Mouse (Mus musculus) kidney, embryonic 14.5 days (tissue): Measurements from ENCODE around the gene Larp4b. TPM values are rescaled to one million over a fixed set of nuclear protein-coding genes. Genes with fewer than 3 reads are reported as not detected.
A peak's percentile ranks its signal among the peaks of the same experiment; 100 is the strongest.
"Not testable (repeated sequence)": the region's sequence is repeated elsewhere in the genome, so short reads cannot be mapped to it uniquely, and the experiment has no call there.

Experiments used
- ATAC-seq: fragments of 200-750 bp; cut with Nextera tagmentation; 2 replicates; pipeline ENCODE4 v1.8.0; 2017; ENCODE audit warnings: moderate number of reproducible peaks, mild to moderate bottlenecking, moderate TSS enrichment, moderate library complexity; ENCODE audit not compliant: low FRiP score, low TSS enrichment
- H3K27ac ChIP-seq: fragments of 300-500 bp; sonication (generic); 2 replicates; pipeline ENCODE4 v1.5.1; 2014; ENCODE audit warnings: low read depth, mild to moderate bottlenecking, low read length, moderate library complexity, mixed read lengths
- H3K27me3 ChIP-seq: fragments of 300-500 bp; sonication (generic); 2 replicates; pipeline ENCODE4 v1.6.1; 2014; ENCODE audit warnings: mild to moderate bottlenecking, low read length; ENCODE audit not compliant: control insufficient read depth, insufficient read depth
- H3K36me3 ChIP-seq: fragments of 300-500 bp; sonication (generic); 2 replicates; pipeline ENCODE4 v1.6.1; 2014; ENCODE audit warnings: low read length, mixed read lengths; ENCODE audit not compliant: control insufficient read depth, insufficient read depth
- H3K4me1 ChIP-seq: fragments of 300-500 bp; sonication (generic); 2 replicates; pipeline ENCODE4 v1.6.1; 2014; ENCODE audit warnings: low read length, mixed read lengths; ENCODE audit not compliant: control insufficient read depth, insufficient read depth
- H3K4me2 ChIP-seq: fragments of 300-500 bp; sonication (generic); replicated peaks from 2 replicates; pipeline ENCODE4 v1.6.1; 2014; ENCODE audit warnings: low read depth, mild to moderate bottlenecking, low read length
- H3K4me3 ChIP-seq: fragments of 300-500 bp; sonication (generic); 2 replicates; pipeline ENCODE4 v1.5.1; 2014; ENCODE audit warnings: mild to moderate bottlenecking, low read length
- H3K9ac ChIP-seq: fragments of 300-500 bp; sonication (generic); 2 replicates; pipeline ENCODE4 v1.6.1; 2014; ENCODE audit warnings: low read depth, mild to moderate bottlenecking, low read length, moderate library complexity
- H3K9me3 ChIP-seq: fragments of 300-500 bp; sonication (generic); 2 replicates; pipeline ENCODE4 v1.6.1; 2016; ENCODE audit warnings: low read length; ENCODE audit not compliant: control insufficient read depth
- WGBS: fragments of 180-500 bp; shearing (Covaris S2); extraction: QIAGEN DNeasy Blood & Tissue Kit; methylation state at CpG from one replicate; pipeline ENCODE4 v1.1.7; 2014; 5-methylcytosine and 5-hydroxymethylcytosine counted together
- polyA plus RNA-seq: library from polyadenylated mRNA; unstranded; fragments of >200 nt; fragmentation: Nextera tagmentation; extraction: Ambion mirVana; gene quantifications from 2 replicates; pipeline ENCODE4 v1.2.1, GENCODE M21; 2014

The Larp4b gene
- polyA plus RNA-seq, result 35.0 and 46.9 TPM in 2 replicates

DNA sequence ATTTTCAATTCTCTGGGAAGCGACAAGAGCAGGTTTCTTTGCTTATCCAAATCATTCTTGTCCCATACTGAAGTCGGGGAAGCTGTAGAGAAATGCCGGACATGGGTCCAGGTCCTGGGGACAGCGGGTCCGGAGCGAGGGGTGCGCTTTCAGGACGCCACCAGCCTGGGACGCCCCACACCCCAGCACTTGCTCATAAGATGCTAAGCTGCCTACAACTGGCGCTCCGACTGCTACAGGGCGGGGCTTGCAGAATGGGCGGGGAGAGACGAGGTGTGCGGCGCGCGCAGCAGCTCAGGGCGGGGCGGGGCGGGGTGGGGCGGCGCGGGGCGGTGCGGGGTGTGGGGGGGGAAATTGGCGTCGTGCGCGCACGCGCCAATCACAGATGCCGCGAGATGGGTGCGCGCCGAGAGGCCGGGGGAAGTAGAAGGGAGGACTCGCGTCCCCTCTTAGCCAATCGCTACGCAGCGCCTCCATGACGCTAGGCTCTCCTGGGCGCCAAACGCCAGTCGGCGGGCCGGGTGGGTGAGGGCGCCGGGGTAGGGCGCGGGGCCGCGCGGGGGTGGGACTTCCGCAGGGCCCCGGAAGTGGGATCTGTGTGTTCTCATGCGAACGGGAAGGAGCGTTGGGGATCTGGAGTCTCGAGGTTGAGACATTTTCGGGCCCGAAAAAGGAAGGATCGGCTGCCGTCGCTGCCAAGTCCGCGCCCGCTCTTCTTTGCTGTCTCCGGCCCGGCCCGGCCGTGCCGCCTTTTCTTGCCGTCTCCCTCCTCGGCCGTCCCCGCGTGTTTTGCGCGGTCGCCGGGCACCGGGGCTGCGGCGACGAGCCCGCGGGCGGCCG, at the start of gene Larp4b:
Gene Larp4b (plus strand): TSS at position 566 of the 840 bp plus-strand sequence.
- no peaks in the 10 kb centered on the region for H3K27me3 ChIP-seq
- H3K9me3 ChIP-seq, result no peaks in the 10 kb centered on the region
- H3K9ac ChIP-seq, result peak within 1 kb of the TSS; percentile 86
- H3K4me3 ChIP-seq, result peak within 1 kb of the TSS; percentile 99
- H3K4me2 ChIP-seq, result peak within 1 kb of the TSS; percentile 67
- no peaks in the 10 kb centered on the region for H3K36me3 ChIP-seq
- under 1% methylated on average over 91 of the region's 92 CpGs for WGBS
- H3K4me1 ChIP-seq, result peaks cover 14% of the 10 kb centered on the region; the same call in 1 of the 2 replicates
- peak; percentile 100 for ATAC-seq
- H3K27ac ChIP-seq, result peak within 1 kb of the TSS; percentile 88

DNA sequence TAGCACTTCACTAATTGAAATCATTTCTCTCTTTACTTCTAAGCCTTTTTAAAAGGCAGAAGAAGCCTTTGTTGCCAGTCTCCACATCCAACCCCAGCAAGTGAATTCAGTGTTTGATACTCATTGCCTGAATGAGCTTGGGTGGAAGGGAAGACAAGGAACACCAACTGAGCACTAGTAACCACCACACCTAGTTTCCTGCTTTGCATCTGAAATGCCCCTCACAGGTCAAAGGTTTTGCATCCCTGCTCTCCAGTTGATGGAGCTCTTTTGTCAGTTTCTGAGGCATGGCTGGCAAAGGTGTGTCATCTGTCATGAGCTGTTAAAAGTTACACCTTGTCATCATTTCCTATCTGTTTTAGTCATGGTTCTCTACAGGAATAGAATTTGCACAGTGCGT, 49.0 kb upstream of the Larp4b start:
- Histone ChIP-seq H3K9ac (no peak overlapping the region), H3K4me1 (no peaks in the 10 kb centered on the region), H3K27ac (no peak overlapping the region), H3K36me3 (no peaks in the 10 kb centered on the region), H3K27me3 (no peaks in the 10 kb centered on the region), H3K4me2 (no peak overlapping the region), H3K4me3 (no peak overlapping the region), H3K9me3 (no peaks in the 10 kb centered on the region)
- no peak for ATAC-seq
- 96% methylated on average over 1 of the region's 1 CpGs for WGBS

DNA sequence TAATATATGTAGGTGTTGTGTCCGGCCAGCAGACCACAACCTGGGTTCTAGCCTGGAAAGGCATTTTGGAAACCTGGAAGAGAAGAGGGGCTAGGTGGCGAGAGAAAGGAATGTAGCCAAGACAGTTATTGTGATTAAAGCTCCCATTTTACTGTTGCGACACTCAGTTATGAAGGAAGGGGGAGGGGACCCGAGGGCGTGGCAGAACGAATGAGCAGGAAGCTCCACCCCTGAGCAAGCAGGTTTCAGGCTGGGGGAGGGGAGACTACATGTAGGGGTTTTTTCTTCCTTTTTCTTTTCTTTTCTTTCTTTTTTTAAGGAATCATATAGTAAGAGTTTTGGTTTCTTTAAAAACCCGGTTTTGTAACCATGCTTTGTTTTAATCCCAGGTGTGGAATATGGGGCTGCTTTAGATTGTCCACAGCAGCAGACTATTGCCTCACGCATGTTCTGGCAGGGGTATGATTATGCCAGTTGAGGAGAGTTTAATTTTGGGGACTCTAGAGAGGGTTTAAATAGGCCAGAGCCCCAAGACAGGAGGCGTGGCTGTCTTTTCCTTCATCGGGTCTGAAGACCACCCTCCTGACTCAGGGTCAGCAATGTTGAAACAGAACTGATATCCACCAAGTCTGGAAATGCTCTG, 41.5 kb upstream of the Larp4b start:
- not testable (repeated sequence) for H3K4me1 ChIP-seq, H3K27me3 ChIP-seq, H3K4me2 ChIP-seq, H3K9me3 ChIP-seq, H3K36me3 ChIP-seq, H3K4me3 ChIP-seq, H3K27ac ChIP-seq, ATAC-seq, H3K9ac ChIP-seq
- WGBS, result 61% methylated on average over 10 of the region's 10 CpGs

GRCm38 (mm10) chr13:9057277-9057676, 36.4 kb upstream of the Larp4b start:
- Histone ChIP-seq H3K27me3 (no peaks in the 10 kb centered on the region), H3K4me2 (no peak overlapping the region), H3K36me3 (no peaks in the 10 kb centered on the region), H3K9me3 (no peaks in the 10 kb centered on the region), H3K4me3 (no peak overlapping the region), H3K4me1 (no peaks in the 10 kb centered on the region), H3K27ac (no peak overlapping the region), H3K9ac (no peak overlapping the region)
- ATAC-seq, result no peak
- WGBS, result 52% methylated on average over 1 of the region's 1 CpGs

DNA sequence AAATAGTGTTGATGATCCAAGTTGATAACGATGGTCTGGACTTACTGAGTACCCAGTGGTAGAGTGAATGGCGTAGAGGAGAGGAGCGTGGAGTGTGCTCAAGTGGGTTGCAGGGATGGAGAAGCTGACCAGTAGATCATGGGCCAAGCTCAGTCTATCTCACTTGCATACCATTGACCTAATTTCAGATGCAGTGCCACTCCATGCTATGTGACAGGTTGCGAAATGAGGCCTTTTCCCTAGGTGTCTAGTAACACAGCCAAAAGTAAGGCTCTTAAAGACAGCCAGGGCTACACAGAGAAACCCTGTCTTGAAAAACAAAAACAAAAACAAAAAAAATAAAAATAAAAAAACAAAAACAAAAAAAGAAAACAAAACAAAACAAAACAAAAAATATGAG, 35.0 kb upstream of the Larp4b start:
- no peak for ATAC-seq
- Histone ChIP-seq H3K9me3 (no peaks in the 10 kb centered on the region), H3K36me3 (no peaks in the 10 kb centered on the region), H3K4me2 (no peak overlapping the region), H3K9ac (no peak overlapping the region), H3K4me3 (no peak overlapping the region), H3K4me1 (no peaks in the 10 kb centered on the region), H3K27ac (no peak overlapping the region), H3K27me3 (no peaks in the 10 kb centered on the region)
- 90% methylated on average over 4 of the region's 4 CpGs for WGBS

- WGBS, result 85% methylated on average over 4 of the region's 4 CpGs
- Histone ChIP-seq H3K4me1 (no peaks in the 10 kb centered on the region), H3K4me3 (no peak overlapping the region), H3K27me3 (no peaks in the 10 kb centered on the region), H3K9me3 (no peaks in the 10 kb centered on the region), H3K4me2 (no peak overlapping the region), H3K36me3 (no peaks in the 10 kb centered on the region), H3K27ac (no peak overlapping the region), H3K9ac (no peak overlapping the region)
- ATAC-seq, result no peak
Observed at GRCm38 (mm10) chr13:9061394-9061793, 32.3 kb upstream of the Larp4b start.

DNA sequence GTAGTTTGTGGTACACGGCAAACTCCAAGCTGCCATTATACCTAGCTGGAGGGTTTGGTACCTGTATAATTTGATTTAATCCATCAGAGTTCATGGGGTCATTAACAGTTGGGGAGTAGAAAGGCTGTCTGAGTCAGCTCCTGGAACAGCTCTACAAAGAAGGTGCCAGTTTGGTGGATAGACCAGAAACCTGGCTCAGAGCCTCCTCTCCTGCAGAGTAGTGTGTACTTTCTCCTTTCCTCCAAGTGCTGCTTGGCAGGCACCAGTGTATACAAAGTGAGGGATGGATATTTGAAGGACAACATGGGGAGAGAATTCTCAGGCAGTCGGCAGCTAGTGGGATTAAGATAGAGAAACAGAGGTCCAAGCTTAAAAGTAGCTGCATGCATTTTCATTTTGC, 29.5 kb upstream of the Larp4b start:
- Histone ChIP-seq H3K9me3 (no peaks in the 10 kb centered on the region), H3K4me1 (no peaks in the 10 kb centered on the region), H3K9ac (no peak overlapping the region), H3K27me3 (no peaks in the 10 kb centered on the region), H3K4me2 (no peak overlapping the region), H3K4me3 (no peak overlapping the region), H3K27ac (no peak overlapping the region), H3K36me3 (no peaks in the 10 kb centered on the region)
- ATAC-seq, result no peak
- 82% methylated on average over 2 of the region's 2 CpGs for WGBS

DNA sequence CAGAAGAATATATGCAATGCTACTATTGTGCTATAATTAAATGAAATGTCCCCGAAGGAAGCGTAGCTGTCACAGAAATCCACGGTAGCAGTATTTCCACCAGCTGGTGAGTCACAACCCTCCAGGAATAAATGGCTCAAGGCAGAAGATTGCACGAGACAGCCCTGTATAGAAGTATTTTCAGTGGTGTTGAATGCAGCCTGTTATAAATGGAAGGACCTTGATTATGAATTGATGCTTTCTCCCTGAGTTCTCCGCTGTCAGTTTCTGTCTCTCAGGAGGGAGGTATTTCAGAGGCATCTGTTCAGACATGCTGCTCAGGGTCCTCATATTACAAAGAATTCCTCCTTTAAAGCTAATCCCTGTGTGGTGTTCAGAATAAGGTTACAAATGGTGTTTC, 27.6 kb upstream of the Larp4b start:
- H3K9ac ChIP-seq, result no peak overlapping the region
- 69% methylated on average over 5 of the region's 5 CpGs for WGBS
- no peak overlapping the region for H3K27ac ChIP-seq
- H3K4me3 ChIP-seq, result no peak overlapping the region
- no peaks in the 10 kb centered on the region for H3K27me3 ChIP-seq
- H3K9me3 ChIP-seq, result no peaks in the 10 kb centered on the region
- ATAC-seq, result no peak
- no peaks in the 10 kb centered on the region for H3K36me3 ChIP-seq
- no peak overlapping the region for H3K4me2 ChIP-seq
- H3K4me1 ChIP-seq, result no peaks in the 10 kb centered on the region

- 83% methylated on average over 9 of the region's 9 CpGs for WGBS
- Histone ChIP-seq H3K9me3 (no peaks in the 10 kb centered on the region), H3K36me3 (no peaks in the 10 kb centered on the region), H3K27ac (no peak overlapping the region), H3K4me2 (no peak overlapping the region), H3K9ac (no peak overlapping the region), H3K4me3 (no peak overlapping the region), H3K27me3 (no peaks in the 10 kb centered on the region), H3K4me1 (no peaks in the 10 kb centered on the region)
- no peak for ATAC-seq
Observed at GRCm38 (mm10) chr13:9071008-9071407, 22.7 kb upstream of the Larp4b start.
